Mouse (Mus musculus): ENCODE data around the gene Cnr1. TPM values are rescaled to one million over a fixed set of nuclear protein-coding genes. Genes with fewer than 3 reads are reported as not detected.

The Cnr1 gene
- total and polyA plus RNA-seq, 3 experiments: not detected

DNA sequence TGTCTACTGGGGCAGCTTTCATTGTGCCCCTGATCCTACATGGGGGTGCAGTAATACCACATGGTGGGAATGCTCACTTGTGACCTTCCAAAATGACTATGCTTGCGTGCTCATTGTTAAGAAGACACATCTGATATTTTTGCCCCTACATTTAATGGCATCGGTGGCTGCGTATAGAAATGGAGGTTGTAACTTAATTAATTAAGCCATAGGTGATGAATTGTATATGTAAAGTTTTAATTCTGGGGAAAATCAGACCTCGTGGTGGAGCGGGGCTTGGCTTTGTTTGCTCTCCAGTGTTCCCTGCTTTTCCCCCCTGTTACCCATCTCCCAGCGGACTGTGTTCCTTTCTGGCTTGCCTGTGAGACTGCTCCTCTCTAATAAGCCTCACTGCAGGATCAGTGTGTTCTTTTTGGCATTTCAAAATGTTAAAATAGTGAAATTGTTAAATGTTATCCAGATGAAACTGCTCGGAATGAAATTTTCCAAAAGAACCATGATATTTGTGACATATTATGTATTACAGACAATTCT lies 2.4 kb downstream of the Cnr1 start:
- TF ChIP-seq SIN3A (IDR thresholded peaks at IDR 0.05; ENCODE audit: low read length): no peak
- no peak for TF ChIP-seq MAFK (IDR thresholded peaks at IDR 0.05; ENCODE audit: borderline replicate concordance, low read depth, low read length)
- TF ChIP-seq ELF1 (IDR thresholded peaks at IDR 0.05; ENCODE audit: low read depth, low read length): no peak
- no peak for TF ChIP-seq POLR2A (IDR thresholded peaks at IDR 0.05; ENCODE audit: control insufficient read depth in 1 of 2, insufficient read depth in 1 of 2, low read depth in 1 of 2, low read length in 2 of 2, poor library complexity in 1 of 2)
- TF ChIP-seq POLR2AphosphoS5 (IDR thresholded peaks at IDR 0.05; ENCODE audit: borderline replicate concordance, low read depth, low read length): no peak
- no peak for TF ChIP-seq ZNF384 (IDR thresholded peaks at IDR 0.05; ENCODE audit: low read depth, low read length)
- no peak for TF ChIP-seq USF2 (IDR thresholded peaks at IDR 0.05; ENCODE audit: borderline replicate concordance in 1 of 2, insufficient read depth in 1 of 2, low read depth in 1 of 2, low read length in 2 of 2)
- no peak for TF ChIP-seq MXI1 (IDR thresholded peaks at IDR 0.05; ENCODE audit: low read depth, low read length)
- TF ChIP-seq RAD21 (IDR thresholded peaks at IDR 0.05; ENCODE audit: low read depth, low read length): no peak
- TF ChIP-seq MEF2A (IDR thresholded peaks at IDR 0.05; ENCODE audit: extremely low read depth, insufficient replicate concordance, low read depth, low read length, poor library complexity, severe bottlenecking): no peak
- TF ChIP-seq ETS1 (IDR thresholded peaks at IDR 0.05; ENCODE audit: low read depth, low read length): no peak
- no peak for TF ChIP-seq NELFE (IDR thresholded peaks at IDR 0.05; ENCODE audit: low read depth, low read length)
- TF ChIP-seq KAT2A (conservative IDR thresholded peaks at IDR 0.05; ENCODE audit: low read depth, low read length): no peak
- no peak for TF ChIP-seq E2F4 (IDR thresholded peaks at IDR 0.05; ENCODE audit: borderline replicate concordance, low read depth, low read length)
- no peak for TF ChIP-seq POLR2AphosphoS2 (IDR thresholded peaks at IDR 0.05; ENCODE audit: low read length)
- no peak for TF ChIP-seq CTCF (IDR thresholded peaks at IDR 0.05 in 2 of 3, conservative IDR thresholded peaks at IDR 0.05 in 1 of 3; ENCODE audit: control insufficient read depth in 1 of 3, insufficient read depth in 1 of 3, low read depth in 2 of 3, low read length in 3 of 3, poor library complexity in 1 of 3, severe bottlenecking in 1 of 3)
- TF ChIP-seq USF1 (IDR thresholded peaks at IDR 0.05; ENCODE audit: low read depth, low read length): no peak
- TF ChIP-seq NRF1 (IDR thresholded peaks at IDR 0.05; ENCODE audit: insufficient read depth, low read depth, low read length, poor library complexity, severe bottlenecking): no peak

DNA sequence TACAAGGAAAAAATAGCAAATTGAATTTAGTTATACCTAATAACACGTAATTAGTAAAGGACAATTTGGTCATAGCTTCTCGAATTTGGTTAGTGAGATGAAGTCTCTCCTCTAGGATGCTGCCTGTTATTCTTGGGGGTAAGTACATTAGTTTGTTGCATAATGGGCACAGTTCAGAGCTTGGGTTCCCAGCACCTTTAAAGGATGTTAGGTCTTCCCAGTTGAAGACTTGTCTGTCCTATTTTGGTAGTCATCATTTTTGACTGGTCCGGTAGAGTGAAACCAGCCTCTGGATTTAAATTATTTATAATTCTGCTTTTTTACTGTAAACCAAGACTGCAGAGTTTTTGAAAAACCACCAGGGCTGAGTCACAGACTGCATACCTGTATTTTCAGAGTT lies 3.3 kb downstream of the Cnr1 start:
- Histone ChIP-seq H3K9ac (ENCODE audit: control insufficient read depth, low read depth, low read length, poor library complexity, severe bottlenecking) (no peak overlapping the region), H3K36me3 (ENCODE audit: control insufficient read depth in 1 of 2, insufficient read depth in 2 of 2, low read length in 2 of 2) (no peaks in the 10 kb centered on the region), H3K9me3 (replicated peaks; ENCODE audit: insufficient read depth, low read length) (no peaks in the 10 kb centered on the region), H3K79me2 (ENCODE audit: control insufficient read depth, insufficient read depth, low read length, poor library complexity) (no peaks in the 10 kb centered on the region), H3K27me3 (ENCODE audit: control insufficient read depth in 1 of 2, insufficient read depth in 2 of 2, low read length in 2 of 2) (peaks cover 0 to 2% of the 10 kb centered on the region in 2 experiments), H3K4me1 (ENCODE audit: control insufficient read depth in 1 of 2, insufficient read depth in 2 of 2, low read length in 2 of 2) (no peaks in the 10 kb centered on the region), H3K4me3 (ENCODE audit: control insufficient read depth in 1 of 2, insufficient read depth in 1 of 2, low read depth in 2 of 2, low read length in 2 of 2) (no peak overlapping the region), H3K27ac (ENCODE audit: control insufficient read depth, low read depth, low read length) (no peak overlapping the region)
- DNase-seq (ENCODE audit: low read depth, low spot score): no peak
- TF ChIP-seq HCFC1 (IDR thresholded peaks at IDR 0.05; ENCODE audit: low read depth, low read length) (no peak), ZNF384 (IDR thresholded peaks at IDR 0.05; ENCODE audit: low read depth, low read length) (no peak), RAD21 (IDR thresholded peaks at IDR 0.05; ENCODE audit: low read depth, low read length) (no peak), JUND (IDR thresholded peaks at IDR 0.05; ENCODE audit: low read depth, low read length) (no peak), ZKSCAN1 (IDR thresholded peaks at IDR 0.05; ENCODE audit: low read depth, low read length) (no peak), BHLHE40 (IDR thresholded peaks at IDR 0.05; ENCODE audit: borderline replicate concordance, low read depth, low read length) (no peak), POLR2A (IDR thresholded peaks at IDR 0.05; ENCODE audit: control insufficient read depth in 1 of 2, insufficient read depth in 1 of 2, low read depth in 1 of 2, low read length in 2 of 2, poor library complexity in 1 of 2) (no peak), TAL1 (IDR thresholded peaks at IDR 0.05; ENCODE audit: low read length) (no peak), KAT2A (conservative IDR thresholded peaks at IDR 0.05; ENCODE audit: low read depth, low read length) (no peak), SIN3A (IDR thresholded peaks at IDR 0.05; ENCODE audit: low read length) (no peak), E2F4 (IDR thresholded peaks at IDR 0.05; ENCODE audit: borderline replicate concordance, low read depth, low read length) (no peak), GABPA (IDR thresholded peaks at IDR 0.05; ENCODE audit: low read depth, low read length) (no peak), MYB (IDR thresholded peaks at IDR 0.05; ENCODE audit: low read depth, low read length) (no peak), SMC3 (IDR thresholded peaks at IDR 0.05; ENCODE audit: low read depth, low read length) (no peak), MXI1 (IDR thresholded peaks at IDR 0.05; ENCODE audit: low read depth, low read length) (no peak)

More for the DNA sequence above, 2.4 kb downstream of the Cnr1 start:
- H3K36me3 ChIP-seq (ENCODE audit: control insufficient read depth in 1 of 2, insufficient read depth in 2 of 2, low read length in 2 of 2): no peaks in the 10 kb centered on the region
- H3K27ac ChIP-seq (ENCODE audit: control insufficient read depth, low read depth, low read length): no peak overlapping the region
- DNase-seq (ENCODE audit: low read depth, low spot score): no peak
- H3K9ac ChIP-seq (ENCODE audit: control insufficient read depth, low read depth, low read length, poor library complexity, severe bottlenecking): no peak overlapping the region
- H3K79me2 ChIP-seq (ENCODE audit: control insufficient read depth, insufficient read depth, low read length, poor library complexity): no peaks in the 10 kb centered on the region
- H3K9me3 ChIP-seq (replicated peaks; ENCODE audit: insufficient read depth, low read length): no peaks in the 10 kb centered on the region
- no peak overlapping the region for H3K4me3 ChIP-seq (ENCODE audit: control insufficient read depth in 1 of 2, insufficient read depth in 1 of 2, low read depth in 2 of 2, low read length in 2 of 2)
- H3K27me3 ChIP-seq (ENCODE audit: control insufficient read depth in 1 of 2, insufficient read depth in 2 of 2, low read length in 2 of 2): peaks cover 0 to 2% of the 10 kb centered on the region in 2 experiments
- no peaks in the 10 kb centered on the region for H3K4me1 ChIP-seq (ENCODE audit: control insufficient read depth in 1 of 2, insufficient read depth in 2 of 2, low read length in 2 of 2)
